Mouse (Mus musculus) myocyte (in vitro differentiated cells): ENCODE measurements around the gene Enah.

Experiments
- CEBPB ChIP-seq: IDR thresholded peaks from 2 replicates; pipeline ENCODE4 v1.6.1; 2011; ENCODE audit warnings: mild to moderate bottlenecking, moderate library complexity; ENCODE audit not compliant: poor library complexity, insufficient read depth, severe bottlenecking
- E2F4 ChIP-seq: IDR thresholded peaks from one replicate; pipeline ENCODE4 v1.6.1; 2011; ENCODE audit warnings: mild to moderate bottlenecking, control low read depth, moderate library complexity; ENCODE audit not compliant: insufficient read depth
- MAX ChIP-seq: IDR thresholded peaks from one replicate; pipeline ENCODE4 v1.6.1; 2011; ENCODE audit warnings: low read depth, mild to moderate bottlenecking, control low read depth
- MYOD1 ChIP-seq, 3 experiments: IDR thresholded peaks; one replicate each; pipeline ENCODE4 v1.6.1; 2011; ENCODE audit warnings: control low read depth in 2 of 3, low read depth in 2 of 3, mild to moderate bottlenecking in 2 of 3, moderate library complexity in 1 of 3; ENCODE audit not compliant: insufficient read length in 2 of 3, control insufficient read depth in 1 of 3
- MYOG ChIP-seq, 3 experiments: IDR thresholded peaks; one replicate each; pipeline ENCODE4 v1.6.1; 2011; ENCODE audit warnings: control low read depth in 2 of 3, low read depth in 2 of 3, mild to moderate bottlenecking in 2 of 3; ENCODE audit not compliant: insufficient read length in 2 of 3, control insufficient read depth in 1 of 3, insufficient read depth in 1 of 3
- POLR2A ChIP-seq: IDR thresholded peaks from one replicate; pipeline ENCODE4 v1.6.1; 2011; ENCODE audit warnings: low read depth, mild to moderate bottlenecking, control low read depth, moderate library complexity; ENCODE audit not compliant: insufficient read length
- POLR2AphosphoS2 ChIP-seq: IDR thresholded peaks from one replicate; pipeline ENCODE4 v1.6.1; 2011; ENCODE audit warnings: low read depth, control low read depth; ENCODE audit not compliant: insufficient read length
- SRF ChIP-seq: IDR thresholded peaks from one replicate; pipeline ENCODE4 v1.6.1; 2011; ENCODE audit warnings: low read depth; ENCODE audit not compliant: control insufficient read depth, insufficient read length
- TCF12 ChIP-seq: IDR thresholded peaks from one replicate; pipeline ENCODE4 v1.6.1; 2011; ENCODE audit warnings: mild to moderate bottlenecking, control low read depth; ENCODE audit not compliant: poor library complexity, insufficient read depth, severe bottlenecking
- USF1 ChIP-seq: IDR thresholded peaks from one replicate; pipeline ENCODE4 v1.6.1; 2011; ENCODE audit warnings: low read depth, mild to moderate bottlenecking, control low read depth, moderate library complexity

GRCm38 (mm10) chr1:182045208-182045607 is 25.4 kb upstream of the Enah start:
- TF ChIP-seq POLR2A (no peak), USF1 (no peak), MYOD1 (IDR thresholded peaks at IDR 0.05; ENCODE audit: control insufficient read depth in 1 of 3, insufficient read length in 2 of 3, low read depth in 2 of 3) (no peak), E2F4 (no peak), MYOG (IDR thresholded peaks at IDR 0.05; ENCODE audit: control insufficient read depth in 1 of 3, insufficient read depth in 1 of 3, insufficient read length in 2 of 3, low read depth in 2 of 3) (no peak), TCF12 (no peak), MAX (no peak), POLR2AphosphoS2 (no peak), CEBPB (no peak), SRF (no peak)
